Mouse (Mus musculus): ENCODE results near the gene Ptprm. TPM values are rescaled to one million over a fixed set of nuclear protein-coding genes. Genes with fewer than 3 reads are reported as not detected.

Gene Ptprm
- polyA plus RNA-seq, 1 experiment from 2014 or later, result 5.4 TPM

GRCm38 (mm10) chr17:67206984-67207383 lies 147.3 kb downstream of the Ptprm start:
- no peak for ATAC-seq
- Histone ChIP-seq H3K36me3 (ENCODE audit: control insufficient read depth, insufficient read depth) (no peaks in the 10 kb centered on the region), H3K4me3 (ENCODE audit: low read depth, low read length) (no peak overlapping the region), H3K27me3 (replicated peaks; ENCODE audit: control insufficient read depth, insufficient read depth, low read length) (no peaks in the 10 kb centered on the region), H3K4me2 (replicated peaks; ENCODE audit: low read depth) (no peak overlapping the region), H3K27ac (ENCODE audit: low read depth, low read length) (no peak overlapping the region), H3K9ac (ENCODE audit: low read depth, low read length) (no peak overlapping the region), H3K9me3 (ENCODE audit: control insufficient read depth) (no peaks in the 10 kb centered on the region), H3K4me1 (replicated peaks; ENCODE audit: control insufficient read depth, insufficient read depth, low read length) (no peaks in the 10 kb centered on the region)
- 91% methylated on average over 4 of the region's 4 CpGs for WGBS
- TF ChIP-seq CTCF (IDR thresholded peaks at IDR 0.05; ENCODE audit: low read depth), result no peak

DNA sequence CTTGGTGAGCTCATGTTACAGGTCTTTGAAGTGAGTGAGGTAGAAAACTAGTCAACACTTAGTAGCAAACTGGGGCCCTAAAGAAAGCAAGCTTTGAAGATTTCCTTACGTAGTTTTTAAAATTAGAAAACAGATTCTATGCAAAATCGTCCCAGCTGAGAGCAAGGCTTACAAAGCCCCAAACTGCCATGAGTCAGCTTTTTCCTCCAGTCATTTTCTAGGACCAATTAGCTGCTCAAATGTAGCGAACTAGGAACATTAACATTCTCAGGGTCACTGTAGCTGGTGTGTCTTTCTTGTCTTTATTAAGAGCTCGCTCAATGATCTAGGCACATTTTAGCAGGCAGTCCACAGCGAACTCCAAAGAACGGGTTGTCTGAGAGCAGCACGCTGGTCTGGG lies 153.1 kb downstream of the Ptprm start:
- no peaks in the 10 kb centered on the region for H3K36me3 ChIP-seq (ENCODE audit: control insufficient read depth, insufficient read depth)
- no peak overlapping the region for H3K4me2 ChIP-seq (replicated peaks; ENCODE audit: low read depth)
- H3K27ac ChIP-seq (ENCODE audit: low read depth, low read length), result no peak overlapping the region
- H3K4me1 ChIP-seq (replicated peaks; ENCODE audit: control insufficient read depth, insufficient read depth, low read length), result no peaks in the 10 kb centered on the region
- no peak overlapping the region for H3K4me3 ChIP-seq (ENCODE audit: low read depth, low read length)
- no peak overlapping the region for H3K9ac ChIP-seq (ENCODE audit: low read depth, low read length)
- H3K9me3 ChIP-seq (ENCODE audit: control insufficient read depth), result no peaks in the 10 kb centered on the region
- ATAC-seq, result no peak
- H3K27me3 ChIP-seq (replicated peaks; ENCODE audit: control insufficient read depth, insufficient read depth, low read length), result no peaks in the 10 kb centered on the region
- 73% methylated on average over 7 of the region's 7 CpGs for WGBS
- no peak for TF ChIP-seq CTCF (IDR thresholded peaks at IDR 0.05; ENCODE audit: low read depth)

- H3K27ac ChIP-seq (ENCODE audit: low read depth, low read length), result no peak overlapping the region
- no peak for ATAC-seq
- H3K9ac ChIP-seq (ENCODE audit: low read depth, low read length), result no peak overlapping the region
- H3K4me2 ChIP-seq (replicated peaks; ENCODE audit: low read depth), result no peak overlapping the region
- WGBS, result 73% methylated on average over 5 of the region's 5 CpGs
- H3K4me3 ChIP-seq (ENCODE audit: low read depth, low read length), result no peak overlapping the region
- H3K4me1 ChIP-seq (replicated peaks; ENCODE audit: control insufficient read depth, insufficient read depth, low read length), result no peaks in the 10 kb centered on the region
- H3K9me3 ChIP-seq (ENCODE audit: control insufficient read depth), result no peaks in the 10 kb centered on the region
- H3K27me3 ChIP-seq (replicated peaks; ENCODE audit: control insufficient read depth, insufficient read depth, low read length), result no peaks in the 10 kb centered on the region
- H3K36me3 ChIP-seq (ENCODE audit: control insufficient read depth, insufficient read depth), result no peaks in the 10 kb centered on the region
- TF ChIP-seq CTCF (IDR thresholded peaks at IDR 0.05; ENCODE audit: low read depth), result no peak
Measured at GRCm38 (mm10) chr17:67193728-67194127, 160.5 kb downstream of the Ptprm start.

- Histone ChIP-seq H3K4me1 (replicated peaks; ENCODE audit: control insufficient read depth, insufficient read depth, low read length) (no peaks in the 10 kb centered on the region), H3K36me3 (ENCODE audit: control insufficient read depth, insufficient read depth) (no peaks in the 10 kb centered on the region), H3K27ac (ENCODE audit: low read depth, low read length) (no peak overlapping the region), H3K27me3 (replicated peaks; ENCODE audit: control insufficient read depth, insufficient read depth, low read length) (no peaks in the 10 kb centered on the region), H3K4me3 (ENCODE audit: low read depth, low read length) (no peak overlapping the region), H3K4me2 (replicated peaks; ENCODE audit: low read depth) (no peak overlapping the region), H3K9me3 (ENCODE audit: control insufficient read depth) (no peaks in the 10 kb centered on the region), H3K9ac (ENCODE audit: low read depth, low read length) (no peak overlapping the region)
- no peak for ATAC-seq
- 89% methylated on average over 2 of the region's 2 CpGs for WGBS
- TF ChIP-seq CTCF (IDR thresholded peaks at IDR 0.05; ENCODE audit: low read depth), result no peak
Measured at GRCm38 (mm10) chr17:67188514-67188913, 165.7 kb downstream of the Ptprm start.

- TF ChIP-seq CTCF (IDR thresholded peaks at IDR 0.05; ENCODE audit: low read depth), result no peak
- Histone ChIP-seq H3K27me3 (replicated peaks; ENCODE audit: control insufficient read depth, insufficient read depth, low read length) (no peaks in the 10 kb centered on the region), H3K27ac (ENCODE audit: low read depth, low read length) (no peak overlapping the region), H3K4me3 (ENCODE audit: low read depth, low read length) (no peak overlapping the region), H3K9ac (ENCODE audit: low read depth, low read length) (no peak overlapping the region), H3K4me1 (replicated peaks; ENCODE audit: control insufficient read depth, insufficient read depth, low read length) (no peaks in the 10 kb centered on the region), H3K4me2 (replicated peaks; ENCODE audit: low read depth) (no peak overlapping the region), H3K36me3 (ENCODE audit: control insufficient read depth, insufficient read depth) (no peaks in the 10 kb centered on the region), H3K9me3 (ENCODE audit: control insufficient read depth) (no peaks in the 10 kb centered on the region)
- ATAC-seq, result no peak
- WGBS, result 62% methylated on average over 6 of the region's 6 CpGs
Measured at GRCm38 (mm10) chr17:67186879-67187278, 167.4 kb downstream of the Ptprm start.

GRCm38 (mm10) chr17:67185942-67186341 lies 168.3 kb downstream of the Ptprm start:
- no peak overlapping the region for H3K4me3 ChIP-seq (ENCODE audit: low read depth, low read length)
- H3K4me1 ChIP-seq (replicated peaks; ENCODE audit: control insufficient read depth, insufficient read depth, low read length), result no peaks in the 10 kb centered on the region
- H3K36me3 ChIP-seq (ENCODE audit: control insufficient read depth, insufficient read depth), result no peaks in the 10 kb centered on the region
- ATAC-seq, result no peak
- no peaks in the 10 kb centered on the region for H3K9me3 ChIP-seq (ENCODE audit: control insufficient read depth)
- no peak overlapping the region for H3K27ac ChIP-seq (ENCODE audit: low read depth, low read length)
- 83% methylated on average over 6 of the region's 6 CpGs for WGBS
- H3K9ac ChIP-seq (ENCODE audit: low read depth, low read length), result no peak overlapping the region
- H3K27me3 ChIP-seq (replicated peaks; ENCODE audit: control insufficient read depth, insufficient read depth, low read length), result no peaks in the 10 kb centered on the region
- no peak overlapping the region for H3K4me2 ChIP-seq (replicated peaks; ENCODE audit: low read depth)
- no peak for TF ChIP-seq CTCF (IDR thresholded peaks at IDR 0.05; ENCODE audit: low read depth)

DNA sequence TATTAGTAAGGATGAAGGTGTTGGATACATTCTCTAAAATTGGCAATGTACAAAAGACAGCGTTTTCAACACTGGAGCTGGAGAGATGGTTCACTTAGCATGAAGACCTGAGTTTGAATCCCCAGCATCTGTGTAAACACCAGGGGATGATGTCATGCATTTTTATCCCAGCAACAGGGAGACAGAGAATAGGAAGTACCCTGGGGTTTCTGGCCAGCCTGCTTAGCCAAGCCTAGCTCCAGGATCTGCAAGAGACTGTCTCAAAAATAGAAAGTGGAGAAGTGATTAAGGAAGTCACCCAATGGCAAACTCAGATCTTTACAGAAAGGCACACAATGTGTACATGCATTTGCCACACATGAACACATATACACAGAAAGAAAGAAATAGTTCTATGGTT lies 174.8 kb downstream of the Ptprm start:
- TF ChIP-seq CTCF (IDR thresholded peaks at IDR 0.05; ENCODE audit: low read depth), result no peak
- Histone ChIP-seq H3K4me2 (replicated peaks; ENCODE audit: low read depth) (no peak overlapping the region), H3K9me3 (ENCODE audit: control insufficient read depth) (no peaks in the 10 kb centered on the region), H3K36me3 (ENCODE audit: control insufficient read depth, insufficient read depth) (no peaks in the 10 kb centered on the region), H3K4me3 (ENCODE audit: low read depth, low read length) (no peak overlapping the region), H3K27me3 (replicated peaks; ENCODE audit: control insufficient read depth, insufficient read depth, low read length) (no peaks in the 10 kb centered on the region), H3K9ac (ENCODE audit: low read depth, low read length) (no peak overlapping the region), H3K4me1 (replicated peaks; ENCODE audit: control insufficient read depth, insufficient read depth, low read length) (no peaks in the 10 kb centered on the region), H3K27ac (ENCODE audit: low read depth, low read length) (no peak overlapping the region)
- 89% methylated on average over 1 of the region's 1 CpGs for WGBS
- ATAC-seq, result no peak
